Mouse (Mus musculus): ENCODE data around the gene G6pdx. TPM values are rescaled to one million over a fixed set of nuclear protein-coding genes. Genes with fewer than 3 reads are reported as not detected.

The G6pdx gene
- total RNA-seq, 2 experiments from 2014 or later: 9.1 to 10.0 TPM

Other genes starting within 250 kb of the G6pdx start
- 100 to 1,000 TPM; 375 to 378 TPM for gene Flna, start 179.4 kb downstream of the G6pdx start, total RNA-seq (2021)
- 10 to 100 TPM; 57.6 to 61.6 TPM for gene Emd, start 174.5 kb downstream of the G6pdx start, total RNA-seq (2021)
- gene Rpl10, start 158.4 kb downstream of the G6pdx start, total RNA-seq (2021): 100 to 1,000 TPM; 297 to 347 TPM
- 10 to 100 TPM; 39.3 to 46.4 TPM for gene Taz, start 147.3 kb downstream of the G6pdx start, total RNA-seq (2021)
- gene Dnase1l1, start 146.9 kb downstream of the G6pdx start, total RNA-seq (2021): 10 to 100 TPM; 11.7 to 12.5 TPM
- 100 to 1,000 TPM; 103 to 109 TPM for gene Atp6ap1, start 132.1 kb downstream of the G6pdx start, total RNA-seq (2021)
- gene Gdi1, start 124.2 kb downstream of the G6pdx start, total RNA-seq (2021): 10 to 100 TPM; 85.1 to 95.7 TPM
- 10 to 100 TPM; 38.6 to 39.7 TPM for gene Fam50a, start 116.2 kb downstream of the G6pdx start, total RNA-seq (2021)
- 1 to 10 TPM; 2.8 to 3.6 TPM for gene Plxna3, start 100.1 kb downstream of the G6pdx start, total RNA-seq (2021)
- 10 to 100 TPM; 51.8 to 54.6 TPM for gene Lage3, start 75.6 kb downstream of the G6pdx start, total RNA-seq (2021)
- 10 to 100 TPM; 48.3 to 50.5 TPM for gene Ubl4a, start 56.0 kb downstream of the G6pdx start, total RNA-seq (2021)
- 1 to 10 TPM; 7.8 to 7.9 TPM for gene Slc10a3, start 55.8 kb downstream of the G6pdx start, total RNA-seq (2021)
- gene Fam3a, start 35.9 kb downstream of the G6pdx start, total RNA-seq (2021): 10 to 100 TPM; 16.6 to 24.0 TPM
- 10 to 100 TPM; 39.7 to 40.8 TPM for gene Ikbkg, start 35.9 kb downstream of the G6pdx start, total RNA-seq (2021)
- not detected for gene Gm6880, start 52.2 kb upstream of the G6pdx start, total RNA-seq (2021)
- gene Olfr1326-ps1, start 145.7 kb upstream of the G6pdx start, total RNA-seq (2021): not detected
- gene Olfr1325, start 163.5 kb upstream of the G6pdx start, total RNA-seq (2021): not detected
- under 1 TPM in 1 of 2 experiments, not detected in 1; 0.29 TPM for gene Gm5640, start 216.4 kb upstream of the G6pdx start, total RNA-seq (2021)